Mouse (Mus musculus) gastrocnemius, adult 8-10 months (tissue): ENCODE results near the gene Higd1b. TPM values are rescaled to one million over a fixed set of nuclear protein-coding genes. Genes with fewer than 3 reads are reported as not detected.

Experiments used
- DNase-seq, 2 experiments: peaks; one replicate each; pipeline ENCODE4 v3.0.0; 2022; ENCODE audit warnings: low spot score in 2 of 2
- total RNA-seq, 4 experiments: library from RNA; stranded (reverse); gene quantifications; 2 replicates each; pipeline ENCODE4 v1.2.4; 2022

The Higd1b gene
- 1 to 10 TPM; 1.3 to 2.9 (median 2.2) TPM for total RNA-seq

DNA sequence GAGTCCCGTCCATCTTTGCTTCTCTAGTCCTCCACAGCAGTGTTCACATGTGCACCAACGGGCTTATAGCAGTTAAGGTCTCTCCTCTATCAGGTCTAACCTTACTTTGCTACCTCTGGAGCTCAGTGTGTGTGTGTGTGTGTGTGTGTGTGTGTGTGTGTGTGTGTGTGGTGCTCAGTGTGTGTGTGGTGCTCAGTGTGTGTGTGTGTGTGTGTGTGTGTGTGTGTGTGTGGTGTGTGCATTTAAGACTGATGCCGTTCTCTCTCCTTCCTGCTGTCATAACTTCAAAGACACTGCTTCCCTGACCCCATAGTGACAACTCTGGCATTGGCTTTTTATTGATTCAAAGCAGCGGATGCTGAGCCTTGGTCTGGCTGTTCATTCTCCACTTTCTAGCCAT, at the start of gene Higd1b:
Gene Higd1b (plus strand): TSS at position 301 of the 400 bp plus-strand sequence.
- no peak for DNase-seq

DNA sequence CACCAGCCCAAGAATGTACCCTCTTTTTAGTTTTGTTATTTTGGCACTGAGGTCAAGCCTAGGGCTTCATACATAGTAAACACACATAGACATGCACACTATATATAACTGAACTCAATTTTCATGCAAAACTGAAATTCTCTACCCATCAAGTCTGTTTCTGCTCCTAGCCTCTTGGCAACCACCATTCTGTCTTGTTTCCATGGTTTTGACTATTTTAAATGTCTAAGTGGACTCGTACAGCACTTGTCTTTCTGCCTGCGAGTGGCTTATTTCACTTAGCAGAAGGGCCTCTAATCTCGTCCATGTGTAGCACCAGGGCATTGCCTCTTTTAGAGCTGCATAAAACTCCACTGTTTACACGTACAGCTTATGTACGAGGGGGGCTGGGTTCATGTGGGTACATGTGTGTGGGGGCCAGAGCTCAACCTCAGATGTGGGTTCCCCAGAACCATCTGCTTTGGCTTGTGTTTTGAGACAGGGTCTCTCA, 47.9 kb upstream of the Higd1b start:
- DNase-seq: no peak

DNA sequence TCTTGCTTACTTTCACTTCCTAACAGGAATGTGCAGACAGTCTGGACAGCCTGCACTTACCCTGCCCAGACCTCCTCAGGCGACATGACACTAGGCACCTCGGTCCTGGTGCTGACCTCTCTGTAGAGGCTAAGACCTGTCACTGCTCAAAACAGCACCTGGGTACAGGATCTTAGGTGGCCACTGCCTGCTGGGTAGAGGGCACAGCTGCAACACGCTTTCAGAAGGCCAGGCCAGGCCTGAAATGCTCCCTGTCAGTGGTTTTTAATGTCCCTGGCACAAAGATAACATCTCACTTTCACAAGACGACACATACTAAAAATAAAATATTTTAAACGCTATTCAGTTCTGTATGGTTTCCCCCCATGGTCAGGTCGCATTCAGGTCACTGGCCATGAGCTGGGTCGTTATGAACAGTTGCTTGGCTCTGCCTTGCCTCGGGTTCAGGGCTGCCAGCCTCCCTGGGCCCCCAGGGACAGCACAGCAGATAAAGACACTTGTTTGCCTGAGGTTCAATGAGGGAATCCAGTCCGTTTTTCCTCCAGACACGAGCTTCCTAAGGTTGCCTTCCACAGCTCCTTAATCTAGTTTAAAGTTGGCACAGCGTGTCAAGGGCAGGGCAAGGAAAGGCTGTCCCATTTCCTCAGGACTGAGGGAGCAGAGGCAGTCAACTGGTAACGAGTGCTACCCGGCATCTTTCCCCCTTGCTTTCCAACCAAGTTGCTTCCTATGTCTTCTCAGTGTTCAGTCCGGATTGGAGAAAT, 43.8 kb upstream of the Higd1b start:
- DNase-seq: peak in 1 of 2 experiments; percentile 47

DNA sequence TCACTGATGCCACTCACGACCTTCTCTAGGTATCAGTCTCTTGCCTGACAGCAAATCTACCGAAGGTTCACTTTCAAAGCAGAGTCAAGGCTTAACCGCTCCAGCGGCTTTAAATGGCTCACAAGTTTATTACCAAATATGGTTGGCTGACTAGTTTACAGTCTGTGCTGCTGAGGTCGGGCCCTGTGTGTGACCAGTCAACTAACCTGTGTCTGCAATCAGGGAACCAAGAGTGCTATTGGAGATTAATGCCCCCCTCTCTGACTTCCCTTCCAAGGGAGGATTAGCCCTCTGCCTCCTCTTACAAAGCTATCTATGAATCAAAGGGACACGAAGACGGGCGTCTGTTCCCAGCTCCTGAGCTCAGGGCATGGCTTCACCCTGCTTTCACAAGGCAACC, 41.5 kb upstream of the Higd1b start:
- DNase-seq: no peak

DNA sequence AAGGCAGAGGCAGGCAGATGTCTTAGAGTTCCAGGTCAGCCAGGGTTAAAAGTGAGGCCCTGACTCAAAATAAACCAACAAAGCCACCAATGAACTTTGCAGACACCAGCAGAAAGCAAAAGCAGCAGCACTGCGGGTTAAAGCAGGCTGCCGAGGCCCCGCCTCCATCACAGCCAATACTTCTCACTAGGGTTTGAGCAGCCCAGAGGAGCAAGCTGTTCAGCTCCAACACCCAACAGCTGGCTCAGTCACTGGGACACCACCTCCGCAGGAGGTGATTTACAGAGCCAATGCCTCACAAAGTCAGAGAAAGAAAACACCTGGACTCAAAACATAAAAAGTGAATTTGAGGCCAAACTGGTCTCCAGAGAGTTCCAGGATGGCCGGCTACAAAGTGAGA, 32.2 kb upstream of the Higd1b start:
- DNase-seq: no peak

DNA sequence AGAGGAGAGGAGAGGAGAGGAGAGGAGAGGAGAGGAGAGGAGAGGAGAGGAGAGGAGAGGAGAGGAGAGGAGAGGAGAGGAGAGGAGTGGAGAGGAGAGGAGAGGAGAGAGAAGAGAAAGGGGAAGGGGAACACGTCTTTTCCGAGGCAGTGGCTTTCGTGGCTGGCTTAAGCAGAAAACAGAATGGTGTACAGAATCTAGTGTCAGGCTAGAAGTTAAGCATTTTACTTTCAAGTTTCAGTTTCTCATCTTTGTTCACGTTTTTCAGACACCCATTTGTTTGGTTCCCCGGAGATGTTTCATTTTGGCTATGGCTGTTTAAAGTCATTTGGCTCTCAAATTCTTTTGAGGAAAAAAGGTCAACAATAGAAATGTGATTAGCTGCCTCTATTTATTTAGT, 27.4 kb upstream of the Higd1b start:
- no peak for DNase-seq

DNA sequence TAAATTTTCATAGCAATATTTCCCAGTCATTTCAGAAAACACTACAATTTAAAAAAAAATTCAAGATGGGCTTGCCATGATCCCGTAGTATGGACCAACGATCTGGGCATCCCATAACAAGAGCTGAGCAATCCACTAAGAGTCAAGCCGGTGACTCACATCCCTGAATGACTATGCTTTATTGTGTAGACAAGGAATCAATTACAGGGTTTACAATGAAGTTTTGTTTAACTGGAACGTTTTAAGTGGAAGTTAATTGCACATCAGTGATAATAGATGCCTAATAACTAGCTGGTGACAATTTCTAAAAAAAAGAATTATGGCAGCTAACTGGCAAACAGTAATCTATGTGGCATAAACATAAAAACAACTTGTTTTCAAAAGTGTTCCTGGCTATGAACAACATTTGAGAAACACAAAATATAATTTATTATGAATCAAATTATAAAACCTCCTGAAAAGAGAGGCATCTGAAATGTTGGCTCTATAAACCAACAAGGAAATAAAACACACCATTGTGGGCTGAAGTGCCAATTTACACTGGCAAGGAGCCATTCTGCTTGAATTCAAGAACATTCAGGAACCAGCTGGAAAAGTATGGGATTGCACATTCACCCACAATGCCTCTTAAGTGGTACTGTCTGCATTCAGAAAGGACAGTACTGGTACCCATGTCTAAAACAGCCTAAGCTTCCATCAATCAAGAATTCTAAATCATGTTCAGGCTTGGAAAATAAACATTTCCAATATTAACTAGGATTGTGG, 24.7 kb upstream of the Higd1b start:
- no peak for DNase-seq

DNA sequence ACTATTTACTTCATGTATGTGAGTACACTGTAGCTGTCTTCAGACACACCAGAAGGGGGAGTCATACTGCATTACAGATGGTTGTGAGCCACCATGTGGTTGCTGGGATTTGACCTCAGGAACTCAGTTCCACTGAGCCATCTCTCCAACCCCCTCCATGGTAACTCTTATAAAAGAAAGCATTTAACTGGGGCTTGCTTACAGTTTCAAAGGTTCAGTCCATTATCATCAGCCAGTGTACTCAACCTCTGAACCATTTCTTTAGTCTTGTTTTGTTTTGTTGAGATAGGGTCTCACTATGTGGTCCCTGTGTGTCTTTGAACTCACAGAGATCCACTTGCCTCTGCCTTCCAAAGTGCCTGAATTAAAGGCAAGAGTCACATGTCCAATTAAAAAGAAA, 20.8 kb upstream of the Higd1b start:
- no peak for DNase-seq

DNA sequence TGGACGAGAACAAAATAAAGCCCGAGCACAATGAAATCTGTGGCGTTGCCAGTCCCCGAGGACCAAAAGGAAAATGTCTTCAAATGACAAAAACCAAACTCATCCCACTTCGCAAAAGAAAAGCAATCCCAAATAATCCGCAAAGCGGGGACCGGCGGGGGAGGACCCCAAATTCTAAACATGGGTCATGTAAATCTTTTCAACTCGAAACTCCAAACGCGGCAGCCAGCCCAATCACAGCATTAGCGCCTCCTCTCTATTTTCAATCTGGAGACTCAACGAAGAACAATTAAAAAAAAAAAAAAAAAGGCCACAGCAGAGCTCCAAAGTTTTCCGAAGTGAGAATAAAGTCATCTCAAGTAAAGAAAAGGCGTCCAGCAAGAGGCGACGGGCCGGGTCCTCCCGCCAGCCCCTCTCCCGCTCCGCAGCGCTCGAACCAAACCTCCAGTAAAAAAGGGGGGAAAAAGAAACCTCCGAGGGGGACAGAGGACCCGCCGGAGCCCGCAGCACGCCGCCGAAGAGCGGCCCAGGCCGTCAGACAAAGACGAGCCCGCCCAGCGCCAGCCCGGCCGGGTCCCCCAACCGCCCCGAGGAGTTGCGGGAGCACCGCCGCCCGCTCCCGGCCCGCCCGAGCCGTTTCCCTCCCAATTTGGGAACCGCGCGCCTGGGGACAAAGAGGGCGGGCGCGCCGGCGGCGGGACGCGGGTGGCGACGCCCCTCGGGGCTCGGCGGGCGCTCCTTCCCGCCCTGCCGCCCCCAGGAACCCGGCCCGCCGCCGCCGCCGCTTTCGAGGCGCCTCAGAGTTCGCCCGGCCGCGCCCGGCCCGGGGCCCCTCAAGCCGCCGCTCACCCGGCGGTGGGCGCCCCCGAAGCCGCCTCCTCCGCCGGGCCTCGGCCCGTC, 17.3 kb upstream of the Higd1b start:
- no peak for DNase-seq

DNA sequence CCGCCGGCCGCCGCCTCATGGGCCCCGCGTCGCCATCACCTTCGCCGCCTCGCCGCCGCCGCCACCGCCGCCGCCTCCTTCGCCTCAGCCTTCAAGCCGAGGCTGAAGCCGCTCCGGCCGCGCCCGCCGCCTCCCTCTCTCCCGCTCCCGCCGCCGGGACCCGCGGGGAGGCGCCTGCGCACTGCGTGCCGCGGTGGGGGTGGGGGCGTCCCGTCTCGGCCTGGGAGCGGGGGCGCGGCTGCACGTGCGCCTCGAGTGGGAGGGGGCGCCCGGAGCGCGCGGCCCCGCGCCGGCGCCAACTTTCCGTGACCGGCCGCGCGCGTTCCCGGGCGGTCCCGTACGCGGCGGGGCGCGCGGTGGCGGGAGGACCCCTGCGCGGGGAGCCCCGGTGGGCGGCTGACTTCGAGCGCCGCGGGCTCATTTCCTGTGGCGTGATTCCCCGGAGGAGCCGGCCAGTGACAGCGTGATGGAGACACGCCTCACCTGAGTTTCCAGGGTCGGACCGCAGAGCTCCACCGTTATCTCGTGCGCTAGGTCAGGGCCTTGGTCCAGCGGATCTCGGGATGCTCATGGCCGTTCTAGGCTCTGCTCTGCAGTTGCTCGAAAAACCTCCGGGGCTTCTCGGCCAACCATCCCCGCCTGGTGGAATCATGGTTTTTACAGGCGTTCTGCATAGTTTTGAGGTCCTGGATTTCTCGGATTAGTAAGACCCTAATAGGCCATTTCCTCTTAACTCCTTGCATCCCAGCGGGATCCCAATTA, 16.4 kb upstream of the Higd1b start, which contains the start of gene Gjc1:
Gene Gjc1 (minus strand): TSS at position 680 of the 762 bp plus-strand sequence.
- peak in 1 of 2 experiments; percentile 37 for DNase-seq

DNA sequence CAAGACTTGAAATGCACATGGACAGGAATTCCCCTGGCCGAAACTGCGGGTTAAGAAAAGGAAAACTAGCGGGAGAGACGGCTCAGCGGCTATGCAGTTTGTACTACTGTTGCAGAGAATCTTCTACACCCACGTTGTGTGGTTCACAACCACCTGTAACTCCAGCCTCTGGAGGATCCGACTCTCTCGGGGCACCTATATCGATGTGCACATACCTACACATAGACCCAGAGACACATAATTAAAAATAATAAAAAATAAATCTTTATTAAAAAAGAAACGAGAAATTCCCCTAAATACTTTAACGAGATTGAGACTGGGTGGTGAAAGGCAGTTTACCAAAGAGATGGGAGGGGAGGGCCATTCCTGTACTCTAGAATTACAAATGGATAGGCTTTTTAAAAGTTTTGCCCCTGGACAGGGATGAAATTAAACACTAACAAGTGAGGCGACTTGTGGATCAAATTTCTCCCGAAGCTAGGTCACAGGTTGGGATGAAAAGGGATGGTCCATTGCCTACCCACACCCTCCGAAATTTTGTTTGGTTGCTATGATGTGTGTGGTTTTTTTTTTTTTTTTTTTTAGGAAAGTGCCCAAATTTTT, 15.8 kb upstream of the Higd1b start:
- no peak for DNase-seq

DNA sequence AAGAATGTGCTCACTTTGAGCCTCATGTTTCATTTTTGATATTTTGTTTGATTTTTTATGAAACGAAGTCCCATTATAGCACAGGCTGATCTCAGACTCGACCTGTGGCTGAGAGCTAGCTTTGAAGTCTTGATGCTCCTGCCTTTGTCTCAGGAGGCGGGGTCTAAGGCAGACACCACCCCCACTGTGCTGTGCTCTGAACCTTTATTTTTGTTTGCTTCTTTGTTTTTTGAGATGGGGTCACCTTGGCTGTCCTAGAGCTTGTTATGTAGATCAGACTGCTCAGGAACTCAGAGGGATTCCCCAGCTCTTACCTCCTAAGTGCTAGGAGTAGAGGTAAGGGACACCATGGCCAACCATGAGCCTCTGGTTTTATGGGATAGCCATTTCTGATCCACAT, 15.2 kb upstream of the Higd1b start:
- no peak for DNase-seq

DNA sequence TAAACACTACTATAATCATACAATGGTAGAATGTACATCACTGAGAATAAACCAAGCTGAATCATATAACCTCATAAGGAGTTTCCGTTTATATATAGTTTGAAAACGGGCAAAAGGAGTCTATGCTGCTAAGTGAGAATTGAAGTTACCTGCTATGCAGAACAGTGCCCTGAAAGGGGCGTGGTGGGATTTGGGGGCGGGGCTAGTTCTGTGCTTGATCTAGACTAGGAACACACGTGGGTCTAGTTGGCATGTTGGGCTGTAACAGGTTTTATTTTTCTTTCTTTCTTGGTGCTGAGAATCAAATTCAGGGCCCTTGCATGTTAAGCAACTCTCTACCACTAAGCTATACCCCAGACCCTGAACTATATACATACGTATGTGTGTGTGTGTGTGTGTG, 14.4 kb upstream of the Higd1b start:
- no peak for DNase-seq

DNA sequence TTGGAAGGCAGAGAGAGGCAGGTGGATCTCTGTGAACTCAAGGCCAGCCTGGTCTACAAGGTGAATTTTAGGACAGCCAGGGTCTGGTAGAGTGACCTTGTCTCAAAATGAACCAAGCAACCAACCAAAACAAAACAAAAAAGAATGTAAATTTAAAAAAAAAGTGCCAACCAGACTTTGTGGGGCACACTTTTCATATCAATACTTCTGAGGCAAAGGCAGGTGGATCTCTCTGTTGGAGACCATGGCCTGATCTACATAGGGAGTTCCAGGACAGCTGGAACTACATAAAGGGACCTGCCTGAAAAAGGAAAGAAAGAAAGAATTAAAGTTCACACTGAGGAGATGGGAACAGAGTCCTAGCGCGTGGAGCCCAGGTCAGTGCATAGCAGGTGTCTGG, 9.2 kb upstream of the Higd1b start:
- no peak for DNase-seq

DNA sequence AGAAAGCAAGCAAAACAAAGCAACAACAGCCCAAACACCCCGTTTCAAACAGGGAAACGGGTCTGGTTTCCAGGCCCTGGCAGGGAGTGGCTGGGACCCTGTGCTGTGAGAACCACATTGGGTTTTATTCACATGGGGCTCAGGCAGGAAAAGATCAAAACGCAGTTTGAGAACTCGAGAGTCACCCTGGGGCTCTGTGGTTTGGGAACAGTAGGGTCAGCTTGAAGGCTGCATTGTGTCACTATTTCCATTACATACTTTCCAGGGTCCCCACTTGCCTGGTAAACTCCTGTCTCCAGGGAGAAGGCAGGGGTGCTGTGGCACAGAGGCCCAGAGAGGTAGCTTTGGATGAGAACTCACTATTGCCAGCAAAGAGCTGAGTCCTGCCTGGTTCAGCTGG, 8.6 kb upstream of the Higd1b start:
- no peak for DNase-seq

DNA sequence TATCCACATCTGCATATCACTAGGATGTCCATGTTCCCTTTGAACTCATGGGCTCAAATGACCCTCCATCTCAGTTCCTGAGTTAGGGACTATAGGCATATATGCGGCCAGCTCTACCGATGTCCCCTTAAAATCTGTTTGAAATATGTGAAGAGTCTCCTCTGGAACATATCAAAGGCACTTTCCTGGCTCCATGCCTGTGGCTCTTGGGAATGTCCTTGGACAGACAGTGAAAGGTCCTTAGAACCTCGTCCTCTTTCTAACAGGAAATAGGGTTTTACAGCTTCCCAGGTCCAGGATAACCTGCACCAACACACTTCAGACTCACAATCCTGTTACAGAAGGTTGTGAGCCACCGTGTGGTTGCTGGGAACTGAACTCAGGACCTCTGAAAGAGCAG, 5.4 kb upstream of the Higd1b start:
- DNase-seq: no peak

DNA sequence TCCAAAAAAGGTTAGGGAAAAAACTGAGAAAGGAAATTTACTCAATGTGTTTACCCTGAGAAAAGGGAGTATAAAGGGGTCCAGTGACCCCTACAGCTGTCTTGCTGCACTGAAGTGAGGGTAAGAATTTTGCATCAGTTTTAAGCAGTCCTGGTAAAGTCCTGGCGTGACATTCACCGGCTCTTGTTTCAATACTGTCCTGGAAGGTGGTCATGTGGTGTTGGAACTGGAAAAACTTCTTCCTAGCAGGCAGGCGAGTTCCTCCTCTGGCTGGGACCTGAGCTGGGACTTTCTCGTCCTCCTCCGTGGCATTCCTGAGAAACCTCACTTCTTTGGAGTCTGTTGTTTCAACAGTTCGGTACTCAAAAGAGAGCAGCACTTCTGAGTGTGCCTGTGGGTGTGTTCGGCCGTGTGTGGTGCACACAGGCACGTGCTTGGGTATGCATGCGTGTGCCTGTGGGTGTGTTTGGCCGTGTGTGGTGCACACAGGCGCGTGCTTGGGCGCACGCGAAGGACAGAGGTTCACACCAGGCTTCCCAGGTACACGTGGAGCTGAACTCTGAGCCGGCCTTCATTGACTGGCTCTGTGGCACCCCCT, 2.9 kb upstream of the Higd1b start:
- no peak for DNase-seq

DNA sequence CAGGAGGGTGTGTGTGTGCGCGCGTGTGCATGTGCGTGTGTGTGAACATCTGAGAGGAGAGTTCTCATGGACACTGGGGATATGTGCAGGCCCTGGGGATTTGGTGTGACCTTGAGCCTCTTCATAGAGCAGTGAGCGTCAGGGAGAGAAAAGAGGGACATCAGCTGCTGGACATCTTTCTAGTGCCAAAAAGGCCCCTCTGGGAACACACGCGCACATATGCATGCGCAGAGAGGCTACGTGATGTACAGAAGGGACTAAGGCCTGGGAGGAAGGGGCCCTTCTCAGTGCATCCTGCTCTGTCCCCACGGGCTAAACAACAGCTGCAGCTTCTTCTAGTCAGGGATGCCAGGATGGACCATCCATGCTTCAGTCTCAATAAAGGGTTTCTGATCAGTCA, 1.4 kb upstream of the Higd1b start:
- peak in 1 of 2 experiments; percentile 14 for DNase-seq

DNA sequence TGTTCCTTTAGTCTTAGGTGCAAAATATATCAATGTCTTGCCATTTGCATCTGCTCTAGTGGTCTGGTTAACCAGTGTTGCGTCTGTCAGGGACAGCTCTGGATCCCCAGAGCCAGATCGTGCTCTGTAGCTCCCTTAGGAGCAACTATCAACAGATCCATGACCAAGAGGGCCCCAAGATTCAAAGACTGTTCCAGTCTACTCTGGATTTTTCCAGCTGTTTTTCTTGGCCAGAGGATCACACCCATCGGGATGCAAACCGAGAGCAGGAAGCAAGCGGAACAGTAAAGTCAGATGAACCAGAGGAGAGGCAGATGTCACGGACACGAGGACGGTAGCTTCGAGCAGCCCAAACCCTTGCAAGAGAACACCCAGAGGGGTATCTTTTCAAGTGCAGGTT, 497 bp downstream of the Higd1b start:
- no peak for DNase-seq

DNA sequence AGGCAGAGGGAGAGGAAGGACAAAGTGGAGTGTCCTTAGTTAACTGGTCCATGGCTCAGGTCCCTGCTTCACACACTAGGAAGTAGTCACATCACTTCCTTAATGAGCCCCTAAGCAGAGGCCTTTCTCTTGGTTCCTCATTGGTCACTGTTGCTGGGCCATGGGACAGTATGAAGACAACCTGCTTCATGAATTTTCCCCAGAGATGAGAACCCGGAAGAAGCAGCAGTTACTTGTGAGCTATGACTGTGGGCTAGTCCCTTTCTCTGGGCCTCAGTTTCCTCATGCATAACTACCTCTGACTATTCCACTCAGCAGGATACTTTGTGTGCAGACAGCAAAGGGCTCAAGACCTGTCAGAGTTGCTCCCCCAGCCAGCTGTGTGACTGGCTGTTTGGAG, 1.7 kb downstream of the Higd1b start:
- no peak for DNase-seq
